Mouse (Mus musculus): ENCODE results near the gene Hist1h3e.

GRCm38 (mm10) chr13:23591206-23591605, 29.0 kb upstream of the Hist1h3e start:
- no peak for TF ChIP-seq CTCF (IDR thresholded peaks at IDR 0.05; ENCODE audit: borderline replicate concordance, insufficient read depth, low read depth, low read length)
- no peak for TF ChIP-seq POLR2A (IDR thresholded peaks at IDR 0.05; ENCODE audit: borderline replicate concordance, insufficient read depth, low read length)
